Mouse (Mus musculus) heart, adult 10 weeks (tissue): ENCODE results near the gene Prkx. TPM values are rescaled to one million over a fixed set of nuclear protein-coding genes. Genes with fewer than 3 reads are reported as not detected.

Source experiments
- polyA plus RNA-seq: library from polyadenylated mRNA; stranded (reverse); fragments of 350-450 nt; fragmentation: Illumina TruSeq; extraction: RNeasy Lipid Tissue Mini Kit (QIAGEN cat#74804); gene quantifications from one replicate; pipeline ENCODE4 v1.2.3, GENCODE M21; 2014; ENCODE audit warnings: low read depth, low replicate concordance

Gene Prkx
- 13.9 TPM for polyA plus RNA-seq

GRCm38 (mm10) chrX:77796238-77796835 lies at the start of gene Prkx:
Prkx (minus strand) TSS chrX:77796278.

Other genes starting within 250 kb of the Prkx start
- gene Pbsn, start 57.3 kb upstream of the Prkx start, polyA plus RNA-seq, result not detected
- gene Gm14744, start 68.5 kb upstream of the Prkx start, polyA plus RNA-seq, result not detected
- not detected for gene 5430402E10Rik, start 128.8 kb upstream of the Prkx start, polyA plus RNA-seq